Mouse (Mus musculus): ENCODE results near the gene Rbfox3. TPM values are rescaled to one million over a fixed set of nuclear protein-coding genes. Genes with fewer than 3 reads are reported as not detected.

Gene Rbfox3
- total and polyA plus RNA-seq, 3 experiments, result not detected

DNA sequence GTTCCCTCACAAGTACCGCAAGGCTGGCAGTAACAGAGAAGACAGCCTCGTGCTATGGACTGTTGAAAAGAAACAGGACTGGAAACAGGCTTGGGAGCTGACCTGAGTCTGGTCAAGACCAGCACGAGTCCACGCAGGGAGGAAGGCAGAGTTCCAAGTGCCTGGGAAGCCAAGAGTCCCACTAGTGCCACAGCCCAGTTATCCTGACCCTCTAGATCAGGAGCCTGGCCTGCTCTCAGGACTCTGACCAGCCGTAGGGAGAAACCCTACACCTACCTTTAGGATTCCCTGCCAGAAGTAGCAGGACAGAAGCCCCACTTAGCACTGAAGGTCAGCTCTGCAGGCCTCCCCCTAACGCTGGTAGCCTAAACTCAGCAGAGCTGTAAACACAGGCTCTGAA lies 1.3 kb upstream of the Rbfox3 start:
- no peak for DNase-seq (ENCODE audit: extremely low read depth)
- Histone ChIP-seq H3K36me3 (replicated peaks in 1 of 2; ENCODE audit: control insufficient read depth in 1 of 2, insufficient read depth in 1 of 2, low read length in 1 of 2) (no peaks in the 10 kb centered on the region), H3K27ac (ENCODE audit: insufficient read depth, low read depth) (no peak overlapping the region), H3K9ac (ENCODE audit: insufficient read depth, low read depth) (no peak overlapping the region), H3K27me3 (replicated peaks) (peaks cover 66% of the 10 kb centered on the region), H3K9me3 (replicated peaks; ENCODE audit: low read length) (peaks cover 7% of the 10 kb centered on the region), H3K79me2 (replicated peaks; ENCODE audit: control insufficient read depth, extremely low read depth, insufficient read depth, poor library complexity, severe bottlenecking) (no peaks in the 10 kb centered on the region), H3K4me1 (ENCODE audit: control insufficient read depth in 1 of 2, insufficient read depth in 2 of 2) (no peaks in the 10 kb centered on the region), H3K4me2 (ENCODE audit: insufficient read depth, low read depth, poor library complexity, severe bottlenecking) (no peak overlapping the region), H3K4me3 (replicated peaks in 1 of 3; ENCODE audit: low read depth in 2 of 3, low read length in 2 of 3, poor library complexity in 1 of 3) (no peak overlapping the region)
- TF ChIP-seq USF2 (conservative IDR thresholded peaks at IDR 0.05; ENCODE audit: low read depth, low read length), result no peak
- TF ChIP-seq TCF12 (IDR thresholded peaks at IDR 0.05; ENCODE audit: low read depth, low read length), result no peak
- no peak for TF ChIP-seq HCFC1 (IDR thresholded peaks at IDR 0.05; ENCODE audit: low read depth, low read length)
- no peak for TF ChIP-seq ELF1 (IDR thresholded peaks at IDR 0.05; ENCODE audit: low read depth, low read length)
- dilution Hi-C loops (cut with MboI; ENCODE audit: extremely low pct_ligation_motif_present, extremely low pct_unique_long_range_greater_than_20kb, low sequenced_read_pairs) (no loop called here), in situ Hi-C loops (cut with MboI; ENCODE audit: low pct_ligation_motif_present, low pct_unique_long_range_greater_than_20kb, low sequenced_read_pairs) (no loop called here)

DNA sequence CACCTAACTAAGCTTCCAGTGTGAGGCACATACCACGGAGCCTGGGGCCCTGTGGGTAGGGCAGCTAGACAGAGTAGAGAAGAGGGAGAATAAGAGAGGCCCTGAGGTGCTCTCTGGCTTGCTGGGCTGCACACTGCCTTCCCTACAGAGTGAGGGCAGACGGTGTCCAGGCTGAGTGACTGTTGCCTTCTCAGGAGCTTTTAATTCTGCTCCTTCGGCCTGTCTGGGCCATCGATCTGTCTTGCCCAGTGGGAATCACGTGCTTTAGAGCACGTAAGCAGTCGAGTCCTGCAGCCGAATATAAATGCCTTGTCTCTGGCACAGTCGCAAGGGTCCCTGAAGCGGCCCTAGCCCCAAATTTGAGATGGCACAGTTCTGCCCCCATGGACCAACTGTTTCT lies 641 bp downstream of the Rbfox3 start:
- Histone ChIP-seq H3K79me2 (replicated peaks; ENCODE audit: control insufficient read depth, extremely low read depth, insufficient read depth, poor library complexity, severe bottlenecking) (no peaks in the 10 kb centered on the region), H3K9me3 (replicated peaks; ENCODE audit: low read length) (peaks cover 7% of the 10 kb centered on the region), H3K9ac (ENCODE audit: insufficient read depth, low read depth) (no peak overlapping the region), H3K4me1 (ENCODE audit: control insufficient read depth in 1 of 2, insufficient read depth in 2 of 2) (no peaks in the 10 kb centered on the region), H3K36me3 (replicated peaks in 1 of 2; ENCODE audit: control insufficient read depth in 1 of 2, insufficient read depth in 1 of 2, low read length in 1 of 2) (no peaks in the 10 kb centered on the region), H3K4me3 (replicated peaks in 1 of 3; ENCODE audit: low read depth in 2 of 3, low read length in 2 of 3, poor library complexity in 1 of 3) (no peak overlapping the region), H3K4me2 (ENCODE audit: insufficient read depth, low read depth, poor library complexity, severe bottlenecking) (no peak overlapping the region), H3K27me3 (replicated peaks) (peaks cover 64% of the 10 kb centered on the region), H3K27ac (ENCODE audit: insufficient read depth, low read depth) (no peak overlapping the region)
- dilution Hi-C loops (cut with MboI; ENCODE audit: extremely low pct_ligation_motif_present, extremely low pct_unique_long_range_greater_than_20kb, low sequenced_read_pairs) (no loop called here), in situ Hi-C loops (cut with MboI; ENCODE audit: low pct_ligation_motif_present, low pct_unique_long_range_greater_than_20kb, low sequenced_read_pairs) (no loop called here)
- TF ChIP-seq TBP (conservative IDR thresholded peaks at IDR 0.05; ENCODE audit: low read depth, low read length) (no peak), RCOR1 (conservative IDR thresholded peaks at IDR 0.05; ENCODE audit: low read depth, low read length) (no peak), JUND (conservative IDR thresholded peaks at IDR 0.05; ENCODE audit: low read depth, low read length) (no peak), NRF1 (IDR thresholded peaks at IDR 0.05; ENCODE audit: low read depth, low read length) (no peak), MAZ (IDR thresholded peaks at IDR 0.05; ENCODE audit: low read depth, low read length) (no peak), E2F4 (IDR thresholded peaks at IDR 0.05; ENCODE audit: insufficient replicate concordance, low read depth, low read length) (no peak), CTCF (conservative IDR thresholded peaks at IDR 0.05 in 1 of 2, IDR thresholded peaks at IDR 0.05 in 1 of 2; ENCODE audit: low read depth in 2 of 2, low read length in 2 of 2) (no peak), USF2 (conservative IDR thresholded peaks at IDR 0.05; ENCODE audit: low read depth, low read length) (no peak), RAD21 (IDR thresholded peaks at IDR 0.05; ENCODE audit: low read depth, low read length) (no peak), MAX (IDR thresholded peaks at IDR 0.05; ENCODE audit: low read length) (no peak), CHD2 (IDR thresholded peaks at IDR 0.05; ENCODE audit: low read length) (no peak), MEF2A (IDR thresholded peaks at IDR 0.05; ENCODE audit: borderline replicate concordance, low read depth, low read length) (no peak), ZMIZ1 (IDR thresholded peaks at IDR 0.05; ENCODE audit: low read depth, low read length) (no peak), NELFE (IDR thresholded peaks at IDR 0.05; ENCODE audit: low read depth, low read length) (no peak)
- no peak for DNase-seq (ENCODE audit: extremely low read depth)

Data from CH12.LX (cell line).